Mouse (Mus musculus): ENCODE measurements around the gene Prl2c1. TPM values are rescaled to one million over a fixed set of nuclear protein-coding genes. Genes with fewer than 3 reads are reported as not detected.
"Not testable (repeated sequence)": the region's sequence is repeated elsewhere in the genome, so short reads cannot be mapped to it uniquely, and the experiment has no call there.

Gene Prl2c1
- not detected in 2 replicates for polyA plus RNA-seq (2012; ENCODE audit: insufficient read depth, insufficient read length, missing spikeins)

- Histone ChIP-seq H3K4me1 (ENCODE audit: control insufficient read depth, insufficient read depth, low read length) (no peaks in the 10 kb centered on the region), H3K27ac (ENCODE audit: insufficient read depth, low read depth, low read length) (no peak within 1 kb of the TSS), H3K4me3 (ENCODE audit: insufficient read depth, low read length) (no peak within 1 kb of the TSS)
- TF ChIP-seq CTCF (IDR thresholded peaks at IDR 0.05; ENCODE audit: low read depth, low read length) (no peak), POLR2A (IDR thresholded peaks at IDR 0.05; ENCODE audit: borderline replicate concordance, low read depth, low read length) (no peak)
These were observed at the start of gene Prl2c1 for GRCm38 (mm10) chr13:27849042-27849441. Gene Prl2c1, plus strand, starts transcription at chr13:27849342.

- Histone ChIP-seq H3K4me3 (ENCODE audit: insufficient read depth, low read length) (no peak within 1 kb of the TSS), H3K27ac (ENCODE audit: insufficient read depth, low read depth, low read length) (no peak within 1 kb of the TSS), H3K4me1 (ENCODE audit: control insufficient read depth, insufficient read depth, low read length) (no peaks in the 10 kb centered on the region)
- TF ChIP-seq POLR2A (IDR thresholded peaks at IDR 0.05; ENCODE audit: borderline replicate concordance, low read depth, low read length) = no peak
These were observed 47.8 kb upstream of the Prl2c1 start, which contains the start of gene Prl2a1 for GRCm38 (mm10) chr13:27801354-27801753. Gene Prl2a1, plus strand, starts transcription at chr13:27801654.

- no peak overlapping the region for H3K27ac ChIP-seq (ENCODE audit: insufficient read depth, low read depth, low read length)
- H3K4me3 ChIP-seq (ENCODE audit: insufficient read depth, low read length) = no peak overlapping the region
- H3K4me1 ChIP-seq (ENCODE audit: control insufficient read depth, insufficient read depth, low read length) = no peaks in the 10 kb centered on the region
- TF ChIP-seq POLR2A (IDR thresholded peaks at IDR 0.05; ENCODE audit: borderline replicate concordance, low read depth, low read length) (no peak), CTCF (IDR thresholded peaks at IDR 0.05; ENCODE audit: low read depth, low read length) (no peak)
These were observed 46.4 kb upstream of the Prl2c1 start for GRCm38 (mm10) chr13:27802765-27803164.

GRCm38 (mm10) chr13:27904236-27904635 is 55.1 kb downstream of the Prl2c1 start:
- H3K4me1 ChIP-seq (ENCODE audit: control insufficient read depth, insufficient read depth, low read length); H3K27ac ChIP-seq (ENCODE audit: insufficient read depth, low read depth, low read length); H3K4me3 ChIP-seq (ENCODE audit: insufficient read depth, low read length): not testable (repeated sequence)

Other genes with a start within 250 kb of the Prl2c1 start
- gene Prl7b1, start 238.8 kb upstream of the Prl2c1 start, polyA plus RNA-seq (2012; ENCODE audit: insufficient read depth, insufficient read length, missing spikeins) = not detected in 2 replicates
- gene Prl7a1, start 206.8 kb upstream of the Prl2c1 start, polyA plus RNA-seq (2012; ENCODE audit: insufficient read depth, insufficient read length, missing spikeins) = not detected in 2 replicates
- not detected in 2 replicates for gene Prl7a2, start 181.3 kb upstream of the Prl2c1 start, polyA plus RNA-seq (2012; ENCODE audit: insufficient read depth, insufficient read length, missing spikeins)
- gene Prl7d1, start 132.6 kb upstream of the Prl2c1 start, polyA plus RNA-seq (2012; ENCODE audit: insufficient read depth, insufficient read length, missing spikeins) = not detected in 2 replicates
- gene Prl7c1, start 68.5 kb upstream of the Prl2c1 start, polyA plus RNA-seq (2012; ENCODE audit: insufficient read depth, insufficient read length, missing spikeins) = not detected in 2 replicates
- gene Prl2a1, start 47.7 kb upstream of the Prl2c1 start, polyA plus RNA-seq (2012; ENCODE audit: insufficient read depth, insufficient read length, missing spikeins) = not detected in 2 replicates
- gene Prl4a1, start 166.9 kb downstream of the Prl2c1 start, polyA plus RNA-seq (2012; ENCODE audit: insufficient read depth, insufficient read length, missing spikeins) = not detected in 2 replicates

Measured in bone marrow macrophage, adult 2 months (primary cell).